Mouse (Mus musculus) intestine, postnatal 0 days (tissue): ENCODE measurements at regions not wholly inside any gene's neighbourhood (a gene's known extent, or its start where the extent isn't known, plus 50 kb on each side); places are given as distances from the start of the nearest gene placed in this dataset.

Experiments used
- ATAC-seq: fragments of 200-750 bp; cut with Nextera tagmentation; 2 replicates; pipeline ENCODE4 v1.8.0; 2017; ENCODE audit warnings: mild to moderate bottlenecking, moderate TSS enrichment, moderate library complexity
- H3K27ac ChIP-seq: fragments of 300-500 bp; sonication (generic); 2 replicates; pipeline ENCODE4 v1.5.1; 2014; ENCODE audit warnings: mild to moderate bottlenecking, low read depth, low read length, moderate library complexity
- H3K27me3 ChIP-seq: fragments of 300-500 bp; sonication (generic); replicated peaks from 2 replicates; pipeline ENCODE4 v1.6.1; 2014; ENCODE audit warnings: low read length, mixed read lengths; ENCODE audit not compliant: control insufficient read depth, insufficient read depth
- H3K36me3 ChIP-seq: fragments of 300-500 bp; sonication (generic); 2 replicates; pipeline ENCODE4 v1.6.1; 2014; ENCODE audit warnings: mild to moderate bottlenecking, moderate library complexity; ENCODE audit not compliant: control insufficient read depth, insufficient read depth
- H3K4me1 ChIP-seq: fragments of 300-500 bp; sonication (generic); replicated peaks from 2 replicates; pipeline ENCODE4 v1.6.1; 2014; ENCODE audit warnings: antibody characterized with exemption, low read length, mixed read lengths; ENCODE audit not compliant: control insufficient read depth, insufficient read depth
- H3K4me2 ChIP-seq: fragments of 300-500 bp; sonication (generic); replicated peaks from 2 replicates; pipeline ENCODE4 v1.6.1; 2014; ENCODE audit warnings: low read depth, mild to moderate bottlenecking, moderate library complexity
- H3K4me3 ChIP-seq: fragments of 300-500 bp; sonication (generic); 2 replicates; pipeline ENCODE4 v1.5.1; 2014; ENCODE audit warnings: low read depth, low read length
- H3K9ac ChIP-seq: fragments of 300-500 bp; sonication (generic); 2 replicates; pipeline ENCODE4 v1.6.1; 2014; ENCODE audit warnings: mild to moderate bottlenecking, low read depth, low read length
- H3K9me3 ChIP-seq: fragments of 300-500 bp; sonication (generic); 2 replicates; pipeline ENCODE4 v1.6.1; 2016; ENCODE audit warnings: mixed run types; ENCODE audit not compliant: control insufficient read depth
- CTCF ChIP-seq: sonication (generic); IDR thresholded peaks from 2 replicates; pipeline ENCODE4 v1.5.1; 2016; ENCODE audit warnings: low read depth, mild to moderate bottlenecking, control low read depth, antibody characterized with exemption, moderate library complexity
- WGBS: fragments of 180-500 bp; shearing (Covaris S2); extraction: QIAGEN DNeasy Blood & Tissue Kit; methylation state at CpG from one replicate; pipeline ENCODE4 v1.1.7; 2014; 5-methylcytosine and 5-hydroxymethylcytosine counted together

GRCm38 (mm10) chr9:35335181-35335580 is 67.5 kb downstream of the Rpusd4 start:
- ATAC-seq = no peak
- no peak overlapping the region for H3K9ac ChIP-seq
- H3K27ac ChIP-seq = no peak overlapping the region
- no peaks in the 10 kb centered on the region for H3K27me3 ChIP-seq
- TF ChIP-seq CTCF = no peak
- H3K4me3 ChIP-seq = no peak overlapping the region
- no peaks in the 10 kb centered on the region for H3K36me3 ChIP-seq
- no peaks in the 10 kb centered on the region for H3K9me3 ChIP-seq
- H3K4me1 ChIP-seq = no peaks in the 10 kb centered on the region
- 75% methylated on average over 3 of the region's 3 CpGs for WGBS
- no peak overlapping the region for H3K4me2 ChIP-seq

GRCm38 (mm10) chr9:35335888-35336700 is 68.4 kb downstream of the Rpusd4 start:
- H3K4me1 ChIP-seq = no peaks in the 10 kb centered on the region
- H3K9ac ChIP-seq = no peak overlapping the region; the same call in 1 of the 2 replicates
- WGBS = 61% methylated on average over 15 of the region's 15 CpGs
- no peak overlapping the region for H3K27ac ChIP-seq
- H3K36me3 ChIP-seq = no peaks in the 10 kb centered on the region
- no peak overlapping the region for H3K4me2 ChIP-seq
- no peaks in the 10 kb centered on the region for H3K27me3 ChIP-seq
- ATAC-seq = no peak
- H3K9me3 ChIP-seq = no peaks in the 10 kb centered on the region
- H3K4me3 ChIP-seq = no peak overlapping the region
- no peak for TF ChIP-seq CTCF

- Histone ChIP-seq H3K36me3 (no peaks in the 10 kb centered on the region), H3K27me3 (no peaks in the 10 kb centered on the region), H3K9me3 (no peaks in the 10 kb centered on the region), H3K4me3 (no peak overlapping the region), H3K27ac (no peak overlapping the region), H3K9ac (no peak overlapping the region), H3K4me2 (no peak overlapping the region), H3K4me1 (no peaks in the 10 kb centered on the region)
- ATAC-seq = no peak
- WGBS = 61% methylated on average over 5 of the region's 5 CpGs
- no peak for TF ChIP-seq CTCF
These were observed 69.0 kb downstream of the Rpusd4 start for GRCm38 (mm10) chr9:35336701-35337055.

GRCm38 (mm10) chr9:35338858-35339257 is 71.2 kb downstream of the Rpusd4 start:
- Histone ChIP-seq H3K27ac (no peak overlapping the region), H3K9ac (no peak overlapping the region), H3K4me3 (no peak overlapping the region), H3K9me3 (no peaks in the 10 kb centered on the region), H3K36me3 (no peaks in the 10 kb centered on the region), H3K4me1 (no peaks in the 10 kb centered on the region), H3K27me3 (no peaks in the 10 kb centered on the region), H3K4me2 (no peak overlapping the region)
- TF ChIP-seq CTCF = no peak
- ATAC-seq = no peak
- 87% methylated on average over 5 of the region's 5 CpGs for WGBS

- 71% methylated on average over 10 of the region's 10 CpGs for WGBS
- no peak overlapping the region for H3K4me2 ChIP-seq
- no peak overlapping the region for H3K9ac ChIP-seq
- no peaks in the 10 kb centered on the region for H3K27me3 ChIP-seq
- no peaks in the 10 kb centered on the region for H3K36me3 ChIP-seq
- ATAC-seq = no peak
- no peak for TF ChIP-seq CTCF
- no peak overlapping the region for H3K4me3 ChIP-seq
- no peaks in the 10 kb centered on the region for H3K9me3 ChIP-seq
- 0 out of 2 replicates have a peak, but pooled peaks cover 2% of the 10 kb centered on the region for H3K4me1 ChIP-seq
- no peak overlapping the region for H3K27ac ChIP-seq
These were observed 72.0 kb downstream of the Rpusd4 start for GRCm38 (mm10) chr9:35339492-35340262.

GRCm38 (mm10) chr9:35340263-35340573 is 72.6 kb downstream of the Rpusd4 start:
- no peak overlapping the region for H3K4me3 ChIP-seq
- H3K4me1 ChIP-seq = 0 out of 2 replicates have a peak, but pooled peaks cover 2% of the 10 kb centered on the region
- no peaks in the 10 kb centered on the region for H3K36me3 ChIP-seq
- H3K27me3 ChIP-seq = no peaks in the 10 kb centered on the region
- H3K27ac ChIP-seq = no peak overlapping the region
- ATAC-seq = no peak
- H3K9me3 ChIP-seq = no peaks in the 10 kb centered on the region
- H3K9ac ChIP-seq = no peak overlapping the region
- TF ChIP-seq CTCF = no peak
- H3K4me2 ChIP-seq = no peak overlapping the region
- 84% methylated on average over 4 of the region's 4 CpGs for WGBS
